Mouse (Mus musculus) urinary bladder, postnatal 0 days (tissue): Measurements from ENCODE around the gene Grin3a. TPM values are rescaled to one million over a fixed set of nuclear protein-coding genes. Genes with fewer than 3 reads are reported as not detected.

Source experiments
- polyA plus RNA-seq: library from polyadenylated mRNA; unstranded; fragments of >200 nt; fragmentation: Nextera tagmentation; extraction: Ambion mirVana; gene quantifications from 2 replicates; pipeline ENCODE4 v1.2.1, GENCODE M21; 2015

The Grin3a gene
- 0.12 and 0.28 TPM in 2 replicates for polyA plus RNA-seq

DNA sequence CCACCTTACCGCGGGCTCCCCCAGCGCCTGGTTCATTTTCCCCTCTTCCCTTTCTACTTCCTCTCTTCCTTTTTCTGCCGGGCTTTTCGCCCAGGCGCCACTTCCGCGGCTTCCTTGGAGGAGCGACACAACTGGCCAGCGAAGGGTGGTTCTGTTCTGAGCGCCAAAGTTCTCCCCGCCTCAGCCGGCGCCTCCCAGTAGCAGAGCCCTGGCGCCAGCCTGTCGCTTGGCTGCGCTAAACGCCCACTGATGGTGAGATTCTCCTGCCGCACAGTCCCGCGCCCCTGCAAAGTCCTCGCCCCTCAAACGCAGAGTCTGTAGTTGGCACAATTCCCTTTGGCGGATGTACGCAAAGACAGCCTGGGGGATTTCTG, at the start of gene Grin3a:
TSS of gene Grin3a (minus strand) at position 133 of the 374 bp plus-strand sequence.

DNA sequence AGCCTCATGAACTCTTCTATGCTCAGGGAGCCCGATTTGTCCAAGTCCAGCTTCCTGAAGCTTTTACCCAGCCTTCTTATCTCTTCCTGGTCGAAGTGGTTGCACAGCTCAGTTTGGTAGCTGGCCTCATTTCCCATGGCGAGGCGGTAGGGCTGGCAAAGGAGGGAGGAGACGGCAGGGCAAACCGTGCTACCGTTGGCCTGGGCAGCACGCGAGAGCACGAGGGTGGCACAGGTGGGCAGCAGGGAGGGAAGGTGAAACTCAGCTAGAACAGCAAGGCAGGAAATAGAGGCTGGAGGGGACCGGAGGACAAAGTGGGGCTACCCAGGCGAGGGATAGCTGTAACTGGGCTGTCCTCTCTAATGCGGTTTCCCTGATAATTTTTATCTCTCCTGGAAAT, 163.7 kb downstream of the Grin3a start, which contains the start of gene Ppp3r2:
TSS of gene Ppp3r2 (minus strand) at position 213 of the 400 bp plus-strand sequence.

DNA sequence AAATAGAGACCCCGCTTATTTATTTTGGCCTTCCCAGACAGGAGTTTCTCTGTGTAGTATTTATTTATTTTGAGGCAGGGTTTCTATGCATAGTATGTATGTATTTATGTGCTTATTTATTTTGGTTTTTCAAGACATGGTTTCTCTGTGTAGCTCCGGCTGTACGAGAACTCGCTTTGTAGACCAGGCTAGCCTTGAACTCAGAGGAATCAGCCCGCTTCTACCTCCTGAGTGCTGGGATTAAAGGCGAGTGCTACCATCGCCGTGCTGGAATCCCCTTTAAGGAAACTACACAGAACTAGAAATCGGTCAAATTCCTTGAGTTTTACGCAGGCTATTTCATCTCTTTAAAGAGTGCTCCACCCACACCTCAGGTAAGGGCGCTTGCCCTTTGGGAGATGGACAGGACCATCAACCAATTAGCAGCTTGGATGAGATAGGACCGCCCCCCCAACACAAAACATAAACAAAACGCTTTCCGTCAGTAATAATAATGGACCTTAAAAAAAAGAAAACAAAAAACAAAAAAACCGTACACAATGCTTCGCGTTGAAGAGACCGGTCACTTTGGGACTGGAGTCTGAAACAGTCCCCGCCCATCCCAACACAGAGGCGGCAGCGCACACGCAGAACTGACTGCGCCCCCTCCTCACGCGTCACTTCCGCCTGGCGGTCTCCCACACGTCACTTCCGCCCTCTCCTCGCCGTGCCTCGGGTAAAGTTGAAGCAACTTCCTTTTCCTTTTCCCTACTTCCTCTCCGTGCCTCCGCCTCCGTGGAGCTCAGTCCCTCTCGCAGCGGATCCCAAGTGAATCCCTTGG, 214.0 kb downstream of the Grin3a start, which contains the start of gene Rnf20:
TSS of gene Rnf20 (plus strand) at position 688 of the 820 bp plus-strand sequence.

Other genes with a start within 250 kb of the Grin3a start
- 69.0 and 81.8 TPM in 2 replicates for gene Tmem246, start 247.9 kb downstream of the Grin3a start, polyA plus RNA-seq
- gene Rnf20, start 213.7 kb downstream of the Grin3a start, polyA plus RNA-seq: 19.0 and 22.8 TPM in 2 replicates
- not detected in 2 replicates for gene Ppp3r2, start 163.7 kb downstream of the Grin3a start, polyA plus RNA-seq